Mouse (Mus musculus): ENCODE results near the gene Vwa5b1.

Vwa5b1 gene

GRCm38 (mm10) chr4:138524769-138525168 is 110.9 kb downstream of the Vwa5b1 start:
- no peak for DNase-seq

DNA sequence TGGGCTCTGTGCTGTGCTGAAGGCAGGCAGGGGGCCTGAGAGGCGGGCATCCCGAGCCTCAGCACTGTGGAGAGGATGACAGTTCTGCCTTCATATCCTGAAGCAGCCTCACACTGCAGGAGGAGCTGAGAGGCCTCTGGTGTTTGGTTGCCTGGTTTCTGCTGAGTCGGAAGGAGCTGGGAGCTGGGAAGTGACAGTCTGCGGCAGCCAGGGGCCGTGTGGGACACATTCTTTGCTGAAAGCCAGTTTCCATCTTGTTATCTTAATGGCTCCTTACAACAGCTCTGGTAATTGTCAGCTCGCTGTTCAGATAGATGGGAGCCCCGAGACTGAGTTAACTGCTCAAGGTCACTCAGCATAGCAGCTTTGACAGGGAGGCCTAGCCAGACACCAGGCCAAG is 111.9 kb downstream of the Vwa5b1 start:
- DNase-seq = no peak

DNA sequence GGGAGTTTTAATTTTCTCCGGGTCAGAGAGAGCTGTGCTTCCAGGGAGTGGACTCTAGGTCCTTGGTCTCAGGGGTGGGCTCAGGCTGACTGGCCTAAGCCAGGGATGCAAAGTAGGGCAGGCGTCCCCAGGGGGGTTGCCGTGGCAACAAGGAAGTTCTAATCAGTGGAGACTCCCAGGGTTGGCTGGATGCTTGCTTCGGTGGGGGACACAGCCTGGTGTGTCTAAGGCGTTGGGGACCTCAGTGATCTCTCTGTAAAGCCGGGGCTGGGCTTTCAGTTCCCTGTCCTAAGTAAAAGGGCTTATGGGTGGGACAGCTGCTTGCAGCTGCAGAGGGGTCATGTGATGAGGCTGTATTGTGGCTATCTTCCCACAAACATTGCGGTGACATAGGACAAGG is 113.4 kb downstream of the Vwa5b1 start:
- DNase-seq = no peak

GRCm38 (mm10) chr4:138517153-138517789 is 118.4 kb downstream of the Vwa5b1 start:
- DNase-seq = no peak

DNA sequence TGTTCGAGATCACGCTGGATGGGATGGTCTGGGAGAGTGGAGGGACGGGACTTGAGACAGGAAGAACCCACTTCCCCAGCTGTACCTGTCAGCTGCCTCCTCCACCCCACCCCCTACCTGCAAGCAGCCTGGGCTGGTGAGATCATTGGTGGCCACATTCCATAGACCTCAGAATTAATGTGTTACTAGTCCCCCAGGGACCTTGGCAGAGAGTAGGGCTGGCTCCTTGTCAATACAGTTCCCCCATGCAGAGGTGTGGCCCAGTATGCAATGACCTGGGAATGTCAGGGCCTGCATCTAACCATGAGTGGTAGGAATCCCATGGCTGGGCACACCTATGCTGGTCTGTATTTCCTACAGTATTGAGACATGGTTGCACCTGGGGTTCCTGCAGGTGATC is 119.2 kb downstream of the Vwa5b1 start:
- DNase-seq = no peak

Data from thymus, postnatal 25 days (tissue).